Mouse (Mus musculus): ENCODE results near the gene Tmem252. TPM values are rescaled to one million over a fixed set of nuclear protein-coding genes. Genes with fewer than 3 reads are reported as not detected.
A peak's percentile ranks its signal among the peaks of the same experiment; 100 is the strongest.

The Tmem252 gene
- total and polyA plus RNA-seq, 3 experiments = 0.08 to 0.11 (median 0.10) TPM

DNA sequence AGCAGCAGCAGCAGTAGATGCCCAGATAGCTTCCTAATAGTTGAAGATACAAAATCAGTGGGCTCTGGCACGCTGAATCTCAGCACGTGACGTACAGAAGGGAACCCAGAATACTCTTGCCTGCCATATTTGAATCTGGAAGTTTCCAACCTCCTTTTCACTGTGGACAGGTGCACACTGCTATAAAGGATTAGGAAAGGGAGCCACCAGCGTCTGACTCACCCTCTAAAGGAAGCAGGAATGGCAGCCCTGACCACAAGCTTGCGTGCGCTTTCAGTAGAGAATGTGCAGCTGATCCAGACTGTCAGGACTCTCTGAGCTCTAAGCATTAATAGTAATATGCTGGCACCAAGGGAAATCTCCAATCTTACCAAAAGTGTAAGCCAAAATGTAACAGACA lies 32.8 kb upstream of the Tmem252 start:
- DNase-seq = no peak
- H3K4me3 ChIP-seq = no peak overlapping the region
- no peaks in the 10 kb centered on the region for H3K79me2 ChIP-seq (replicated peaks; ENCODE audit: control insufficient read depth, insufficient read depth, low read length)
- 87% methylated on average over 6 of the region's 6 CpGs for WGBS
- no peak overlapping the region for H3K9ac ChIP-seq (ENCODE audit: low read depth, low read length)
- no peak overlapping the region for H3K27ac ChIP-seq
- H3K36me3 ChIP-seq (ENCODE audit: control insufficient read depth, insufficient read depth, low read length) = no peaks in the 10 kb centered on the region
- TF ChIP-seq POLR2A (IDR thresholded peaks at IDR 0.05; ENCODE audit: insufficient read depth, low read depth, low read length) (no peak), EP300 (IDR thresholded peaks at IDR 0.05; ENCODE audit: insufficient read depth, low read depth, low read length) (no peak), CTCF (IDR thresholded peaks at IDR 0.05) (no peak)
- intact Hi-C loops (cut with DNase I) = no loop called here
- H3K27me3 ChIP-seq (ENCODE audit: control insufficient read depth, insufficient read depth, low read length) = no peaks in the 10 kb centered on the region
- no peaks in the 10 kb centered on the region for H3K4me1 ChIP-seq (ENCODE audit: control insufficient read depth, insufficient read depth, low read length)

GRCm38 (mm10) chr19:24644971-24645370 lies 28.8 kb upstream of the Tmem252 start:
- Histone ChIP-seq H3K4me3 (no peak overlapping the region), H3K9ac (ENCODE audit: low read depth, low read length) (no peak overlapping the region), H3K4me1 (ENCODE audit: control insufficient read depth, insufficient read depth, low read length) (no peaks in the 10 kb centered on the region), H3K79me2 (replicated peaks; ENCODE audit: control insufficient read depth, insufficient read depth, low read length) (no peaks in the 10 kb centered on the region), H3K36me3 (ENCODE audit: control insufficient read depth, insufficient read depth, low read length) (no peaks in the 10 kb centered on the region), H3K27ac (no peak overlapping the region), H3K27me3 (ENCODE audit: control insufficient read depth, insufficient read depth, low read length) (no peaks in the 10 kb centered on the region)
- WGBS = 59% methylated on average over 10 of the region's 10 CpGs
- DNase-seq = peak; percentile 21 to 29
- no peak for TF ChIP-seq POLR2A (IDR thresholded peaks at IDR 0.05; ENCODE audit: insufficient read depth, low read depth, low read length)
- TF ChIP-seq CTCF (IDR thresholded peaks at IDR 0.05) = no peak
- no peak for TF ChIP-seq EP300 (IDR thresholded peaks at IDR 0.05; ENCODE audit: insufficient read depth, low read depth, low read length)
- intact Hi-C loops (cut with DNase I) = no loop called here

GRCm38 (mm10) chr19:24646162-24646829 lies 27.5 kb upstream of the Tmem252 start:
- WGBS = 74% methylated on average over 8 of the region's 8 CpGs
- no peaks in the 10 kb centered on the region for H3K4me1 ChIP-seq (ENCODE audit: control insufficient read depth, insufficient read depth, low read length)
- DNase-seq = peak in 1 of 2 experiments; percentile 14
- no peaks in the 10 kb centered on the region for H3K27me3 ChIP-seq (ENCODE audit: control insufficient read depth, insufficient read depth, low read length)
- no peaks in the 10 kb centered on the region for H3K79me2 ChIP-seq (replicated peaks; ENCODE audit: control insufficient read depth, insufficient read depth, low read length)
- H3K4me3 ChIP-seq = no peak overlapping the region
- H3K27ac ChIP-seq = no peak overlapping the region
- intact Hi-C loops (cut with DNase I) = no loop called here
- H3K9ac ChIP-seq (ENCODE audit: low read depth, low read length) = no peak overlapping the region
- TF ChIP-seq POLR2A (IDR thresholded peaks at IDR 0.05; ENCODE audit: insufficient read depth, low read depth, low read length) = no peak
- TF ChIP-seq EP300 (IDR thresholded peaks at IDR 0.05; ENCODE audit: insufficient read depth, low read depth, low read length) = no peak
- no peak for TF ChIP-seq CTCF (IDR thresholded peaks at IDR 0.05)
- no peaks in the 10 kb centered on the region for H3K36me3 ChIP-seq (ENCODE audit: control insufficient read depth, insufficient read depth, low read length)

GRCm38 (mm10) chr19:24648016-24648415 lies 25.8 kb upstream of the Tmem252 start:
- 85% methylated on average over 8 of the region's 8 CpGs for WGBS
- H3K79me2 ChIP-seq (replicated peaks; ENCODE audit: control insufficient read depth, insufficient read depth, low read length) = no peaks in the 10 kb centered on the region
- DNase-seq = no peak
- no peaks in the 10 kb centered on the region for H3K27me3 ChIP-seq (ENCODE audit: control insufficient read depth, insufficient read depth, low read length)
- intact Hi-C loops (cut with DNase I) = no loop called here
- no peak overlapping the region for H3K4me3 ChIP-seq
- no peak overlapping the region for H3K9ac ChIP-seq (ENCODE audit: low read depth, low read length)
- no peak overlapping the region for H3K27ac ChIP-seq
- TF ChIP-seq EP300 (IDR thresholded peaks at IDR 0.05; ENCODE audit: insufficient read depth, low read depth, low read length) (no peak), CTCF (IDR thresholded peaks at IDR 0.05) (no peak), POLR2A (IDR thresholded peaks at IDR 0.05; ENCODE audit: insufficient read depth, low read depth, low read length) (no peak)
- H3K4me1 ChIP-seq (ENCODE audit: control insufficient read depth, insufficient read depth, low read length) = no peaks in the 10 kb centered on the region
- no peaks in the 10 kb centered on the region for H3K36me3 ChIP-seq (ENCODE audit: control insufficient read depth, insufficient read depth, low read length)

- no peak overlapping the region for H3K9ac ChIP-seq (ENCODE audit: low read depth, low read length)
- no peak for DNase-seq
- H3K27ac ChIP-seq = no peak overlapping the region
- H3K4me3 ChIP-seq = no peak overlapping the region
- H3K36me3 ChIP-seq (ENCODE audit: control insufficient read depth, insufficient read depth, low read length) = no peaks in the 10 kb centered on the region
- no peaks in the 10 kb centered on the region for H3K79me2 ChIP-seq (replicated peaks; ENCODE audit: control insufficient read depth, insufficient read depth, low read length)
- H3K27me3 ChIP-seq (ENCODE audit: control insufficient read depth, insufficient read depth, low read length) = no peaks in the 10 kb centered on the region
- TF ChIP-seq EP300 (IDR thresholded peaks at IDR 0.05; ENCODE audit: insufficient read depth, low read depth, low read length) (no peak), CTCF (IDR thresholded peaks at IDR 0.05) (no peak), POLR2A (IDR thresholded peaks at IDR 0.05; ENCODE audit: insufficient read depth, low read depth, low read length) (no peak)
- H3K4me1 ChIP-seq (ENCODE audit: control insufficient read depth, insufficient read depth, low read length) = peaks cover 2% of the 10 kb centered on the region; the same call in 1 of the 2 replicates
- intact Hi-C loops (cut with DNase I) = no loop called here
- WGBS = 83% methylated on average over 8 of the region's 8 CpGs
These were observed 23.4 kb upstream of the Tmem252 start for GRCm38 (mm10) chr19:24650428-24650827.

GRCm38 (mm10) chr19:24651595-24651994 lies 22.2 kb upstream of the Tmem252 start:
- Histone ChIP-seq H3K27me3 (ENCODE audit: control insufficient read depth, insufficient read depth, low read length) (no peaks in the 10 kb centered on the region), H3K79me2 (replicated peaks; ENCODE audit: control insufficient read depth, insufficient read depth, low read length) (no peaks in the 10 kb centered on the region), H3K27ac (no peak overlapping the region), H3K4me3 (no peak overlapping the region), H3K36me3 (ENCODE audit: control insufficient read depth, insufficient read depth, low read length) (no peaks in the 10 kb centered on the region), H3K4me1 (ENCODE audit: control insufficient read depth, insufficient read depth, low read length) (peaks cover 2% of the 10 kb centered on the region; the same call in 1 of the 2 replicates), H3K9ac (ENCODE audit: low read depth, low read length) (no peak overlapping the region)
- DNase-seq = no peak
- 80% methylated on average over 2 of the region's 2 CpGs for WGBS
- intact Hi-C loops (cut with DNase I) = no loop called here
- no peak for TF ChIP-seq EP300 (IDR thresholded peaks at IDR 0.05; ENCODE audit: insufficient read depth, low read depth, low read length)
- no peak for TF ChIP-seq POLR2A (IDR thresholded peaks at IDR 0.05; ENCODE audit: insufficient read depth, low read depth, low read length)
- TF ChIP-seq CTCF (IDR thresholded peaks at IDR 0.05) = no peak

All from heart, adult 2 months (tissue).